ENCODE assay signal across 16 mouse cellular contexts in genomic region chr15:81921255-81921654, GRCm38 (mm10). TPM values are rescaled to one million over a fixed set of nuclear protein-coding genes. Genes with fewer than 3 reads are reported as not detected.
DNase-seq lines count a peak whose midpoint lies in the region; ATAC-seq and TF ChIP-seq lines count a peak whose summit lies in the region.
"Had no signal": no experiment of that assay in that cellular context is flagged by ENCODE, and none has a peak within 500 bp of the region (broad histone marks: within the 10 kb centered on the region; RNA-seq: fewer than 3 reads in every experiment).

No protein-coding gene starts in this region.

- no peak for TF ChIP-seq CTCF in layer of hippocampus, adult 2 months (conservative IDR thresholded peaks at IDR 0.05)
- no peak for TF ChIP-seq CTCF in CH12.LX (conservative IDR thresholded peaks at IDR 0.05 in 1 of 2, IDR thresholded peaks at IDR 0.05 in 1 of 2; ENCODE audit: low read depth in 2 of 2, low read length in 2 of 2)

- no peaks in the 10 kb centered on the region for H3K27me3 ChIP-seq in embryonic facial prominence, embryonic 12.5 days
- H3K27me3 ChIP-seq in embryonic facial prominence, embryonic 10.5 days (replicated peaks; ENCODE audit: low read depth, poor library complexity, severe bottlenecking), result no peaks in the 10 kb centered on the region
- H3K27me3 ChIP-seq in CH12.LX (replicated peaks), result no peaks in the 10 kb centered on the region
- H3K27me3 ChIP-seq in hindbrain, embryonic 16.5 days (replicated peaks; ENCODE audit: control insufficient read depth, insufficient read depth, low read length), result no peaks in the 10 kb centered on the region
- no peaks in the 10 kb centered on the region for H3K27me3 ChIP-seq in intestine, embryonic 15.5 days (replicated peaks)
- H3K27me3 ChIP-seq: embryonic facial prominence, embryonic 15.5 days had no signal

- no peaks in the 10 kb centered on the region for H3K9me3 ChIP-seq in embryonic facial prominence, embryonic 12.5 days
- no peaks in the 10 kb centered on the region for H3K9me3 ChIP-seq in embryonic facial prominence, embryonic 10.5 days
- H3K9me3 ChIP-seq in CH12.LX (replicated peaks; ENCODE audit: low read length), result no peaks in the 10 kb centered on the region
- no peaks in the 10 kb centered on the region for H3K9me3 ChIP-seq in hindbrain, embryonic 16.5 days (ENCODE audit: control insufficient read depth, low read length)
- no peaks in the 10 kb centered on the region for H3K9me3 ChIP-seq in intestine, embryonic 15.5 days
- H3K9me3 ChIP-seq: embryonic facial prominence, embryonic 15.5 days; G1E; heart, embryonic 10.5 days had no signal

- no peak for TF ChIP-seq POLR2A in CH12.LX (IDR thresholded peaks at IDR 0.05; ENCODE audit: low read depth, low read length)

- no peak for TF ChIP-seq RAD21 in CH12.LX (IDR thresholded peaks at IDR 0.05; ENCODE audit: low read depth, low read length)

- H3K27ac ChIP-seq in embryonic facial prominence, embryonic 12.5 days, result no peak overlapping the region
- H3K27ac ChIP-seq in embryonic facial prominence, embryonic 10.5 days (replicated peaks), result no peak overlapping the region
- peak overlapping the region; percentile 89 for H3K27ac ChIP-seq in layer of hippocampus, adult 2 months
- no peak overlapping the region for H3K27ac ChIP-seq in CH12.LX (ENCODE audit: insufficient read depth, low read depth)
- peak overlapping the region; percentile 67 for H3K27ac ChIP-seq in hindbrain, embryonic 16.5 days (ENCODE audit: low read depth, low read length)
- H3K27ac ChIP-seq in intestine, embryonic 15.5 days, result no peak overlapping the region
- H3K27ac ChIP-seq: embryonic facial prominence, embryonic 15.5 days; heart, embryonic 10.5 days; kidney, postnatal 0 days had no signal

- in situ Hi-C loops in CH12.LX (cut with MboI; ENCODE audit: low pct_ligation_motif_present, low pct_unique_long_range_greater_than_20kb, low sequenced_read_pairs), result loop anchor here (25.0 kb wide), 1 partner anchor 209 kb away; no protein-coding TSS in a partner anchor

- H3K4me1 ChIP-seq in embryonic facial prominence, embryonic 12.5 days, result peaks cover 11% of the 10 kb centered on the region
- H3K4me1 ChIP-seq in embryonic facial prominence, embryonic 10.5 days, result peaks cover 23% of the 10 kb centered on the region
- H3K4me1 ChIP-seq in CH12.LX (ENCODE audit: control insufficient read depth in 1 of 2, insufficient read depth in 2 of 2), result peaks cover 16 to 34% of the 10 kb centered on the region in 2 experiments
- peaks cover 34% of the 10 kb centered on the region for H3K4me1 ChIP-seq in hindbrain, embryonic 16.5 days (ENCODE audit: control insufficient read depth, insufficient read depth, low read depth, low read length)
- H3K4me1 ChIP-seq in intestine, embryonic 15.5 days (replicated peaks), result peaks cover 15% of the 10 kb centered on the region

- peaks cover 15% of the 10 kb centered on the region for H3K36me3 ChIP-seq in embryonic facial prominence, embryonic 12.5 days
- peaks cover 44% of the 10 kb centered on the region for H3K36me3 ChIP-seq in embryonic facial prominence, embryonic 10.5 days (replicated peaks)
- peaks cover 28 to 77% of the 10 kb centered on the region in 2 experiments for H3K36me3 ChIP-seq in CH12.LX (replicated peaks in 1 of 2; ENCODE audit: control insufficient read depth in 1 of 2, insufficient read depth in 1 of 2, low read length in 1 of 2)
- H3K36me3 ChIP-seq in hindbrain, embryonic 16.5 days (ENCODE audit: control insufficient read depth, insufficient read depth, low read length), result 0 out of 2 replicates have a peak, but pooled peaks cover 4% of the 10 kb centered on the region
- peaks cover 3% of the 10 kb centered on the region; the same call in 1 of the 2 replicates for H3K36me3 ChIP-seq in intestine, embryonic 15.5 days

- 72% methylated on average over 5 of the region's 5 CpGs for WGBS in embryonic facial prominence, embryonic 12.5 days
- 77% methylated on average over 5 of the region's 5 CpGs for WGBS in embryonic facial prominence, embryonic 10.5 days
- 59% methylated on average over 5 of the region's 5 CpGs for WGBS in hindbrain, embryonic 16.5 days
- WGBS in intestine, embryonic 15.5 days, result 58% methylated on average over 5 of the region's 5 CpGs

- 0 out of 2 replicates have a peak overlapping the region, but pooled peaks have one; percentile 1 for H3K9ac ChIP-seq in embryonic facial prominence, embryonic 12.5 days
- no peak overlapping the region for H3K9ac ChIP-seq in CH12.LX (ENCODE audit: insufficient read depth, low read depth)
- H3K9ac ChIP-seq in hindbrain, embryonic 16.5 days (ENCODE audit: low read depth, low read length), result no peak overlapping the region; the same call in 1 of the 2 replicates
- H3K9ac ChIP-seq in intestine, embryonic 15.5 days, result no peak overlapping the region
- H3K9ac ChIP-seq: embryonic facial prominence, embryonic 15.5 days; lung, embryonic 14.5 days had no signal

- H3K4me3 ChIP-seq in embryonic facial prominence, embryonic 12.5 days, result no peak overlapping the region
- H3K4me3 ChIP-seq in embryonic facial prominence, embryonic 10.5 days, result no peak overlapping the region
- H3K4me3 ChIP-seq in layer of hippocampus, adult 2 months, result no peak overlapping the region; the same call in 1 of the 2 replicates
- H3K4me3 ChIP-seq in CH12.LX (replicated peaks in 1 of 3; ENCODE audit: low read depth in 2 of 3, low read length in 2 of 3, poor library complexity in 1 of 3), result no peak overlapping the region
- H3K4me3 ChIP-seq in hindbrain, embryonic 16.5 days (ENCODE audit: low read length), result no peak overlapping the region
- no peak overlapping the region for H3K4me3 ChIP-seq in intestine, embryonic 15.5 days (replicated peaks)
- H3K4me3 ChIP-seq: embryonic facial prominence, embryonic 15.5 days; heart, embryonic 10.5 days had no signal

- no peak for ATAC-seq in embryonic facial prominence, embryonic 12.5 days (ENCODE audit: insufficient number of reproducible peaks, insufficient read depth, low FRiP score, low TSS enrichment)
- no peak for ATAC-seq in hindbrain, embryonic 16.5 days
- no peak for ATAC-seq in intestine, embryonic 15.5 days
- ATAC-seq: activated CD4-positive, CD25-positive, alpha-beta regulatory T cell, adult 4 months had no signal

- no peak overlapping the region for H3K4me2 ChIP-seq in embryonic facial prominence, embryonic 12.5 days (replicated peaks)
- H3K4me2 ChIP-seq in CH12.LX (ENCODE audit: insufficient read depth, low read depth, poor library complexity, severe bottlenecking), result no peak overlapping the region
- no peak overlapping the region for H3K4me2 ChIP-seq in hindbrain, embryonic 16.5 days (ENCODE audit: low read length)
- no peak overlapping the region for H3K4me2 ChIP-seq in intestine, embryonic 15.5 days (replicated peaks)
- H3K4me2 ChIP-seq: embryonic facial prominence, embryonic 15.5 days; lung, embryonic 14.5 days had no signal

- no peak for TF ChIP-seq EP300 in CH12.LX (IDR thresholded peaks at IDR 0.05; ENCODE audit: low read length)

- H3K79me2 ChIP-seq in CH12.LX (replicated peaks; ENCODE audit: control insufficient read depth, extremely low read depth, insufficient read depth, poor library complexity, severe bottlenecking), result peaks cover 27% of the 10 kb centered on the region

- no peak for DNase-seq in embryonic facial prominence, embryonic 10.5 days (ENCODE audit: low spot score)
- no peak for DNase-seq in layer of hippocampus, adult 2 months (ENCODE audit: low spot score in 2 of 2)
- no peak for DNase-seq in layer of hippocampus, postnatal 14 days (ENCODE audit: low spot score in 2 of 2)
- no peak for DNase-seq in CH12.LX (ENCODE audit: extremely low read depth)
- DNase-seq in gastrocnemius, postnatal 4 days (ENCODE audit: low spot score in 2 of 2), result no peak
- DNase-seq: lung, embryonic 14.5 days; thymus, postnatal 25 days had no signal

- dilution Hi-C loops in CH12.LX (cut with MboI; ENCODE audit: extremely low pct_ligation_motif_present, extremely low pct_unique_long_range_greater_than_20kb, low sequenced_read_pairs), result no loop called here

RNA-seq across cellular contexts. Expression of gene Polr3h, which starts 4.8 kb away (rescaled TPM):
- polyA plus RNA-seq in embryonic facial prominence, embryonic 12.5 days (2016; fragmentation: Nextera tagmentation; extraction: Ambion mirVana), result 59.3 and 61.3 TPM in 2 replicates
- polyA plus RNA-seq in embryonic facial prominence, embryonic 10.5 days (2016; fragmentation: Nextera tagmentation; extraction: Ambion mirVana), result 74.3 and 84.5 TPM in 2 replicates
- total RNA-seq in layer of hippocampus, adult 2 months (2021), result 10 to 100 TPM; 44.8 to 51.4 TPM
- 10 to 100 TPM; 52.8 to 54.7 TPM for total RNA-seq in layer of hippocampus, postnatal 14 days (2021)
- total RNA-seq in CH12.LX (2012; rRNA removed), result 59.3 and 64.9 TPM in 2 replicates
- 40.5 and 40.7 TPM in 2 replicates for total RNA-seq in CH12.LX (2014; rRNA removed)
- polyA plus RNA-seq in CH12.LX (2012; ENCODE audit: insufficient read length, low read depth), result 153 and 224 TPM in 2 replicates
- polyA plus RNA-seq in hindbrain, embryonic 16.5 days (2015; fragmentation: Nextera tagmentation; extraction: Ambion mirVana), result 88.2 and 105 TPM in 2 replicates
- 65.5 and 80.4 TPM in 2 replicates for polyA plus RNA-seq in intestine, embryonic 15.5 days (2015; fragmentation: Nextera tagmentation; extraction: Ambion mirVana)
- 10 to 100 TPM; 14.1 to 16.5 TPM for total RNA-seq in gastrocnemius, postnatal 4 days (2021)

RNA-seq across cellular contexts. Expression of gene Csdc2, which starts 15.3 kb away (rescaled TPM):
- polyA plus RNA-seq in embryonic facial prominence, embryonic 12.5 days (2016; fragmentation: Nextera tagmentation; extraction: Ambion mirVana), result 12.8 and 15.9 TPM in 2 replicates
- 8.1 and 8.5 TPM in 2 replicates for polyA plus RNA-seq in embryonic facial prominence, embryonic 10.5 days (2016; fragmentation: Nextera tagmentation; extraction: Ambion mirVana)
- total RNA-seq in layer of hippocampus, adult 2 months (2021), result 10 to 100 TPM; 75.2 to 81.8 TPM
- 100 to 1,000 TPM; 131 to 136 TPM for total RNA-seq in layer of hippocampus, postnatal 14 days (2021)
- total RNA-seq in CH12.LX (2012; rRNA removed) (0.08 and 0.13 TPM in 2 replicates), CH12.LX (2014; rRNA removed) (not detected in 2 replicates)
- 0.43 and 0.45 TPM in 2 replicates for polyA plus RNA-seq in CH12.LX (2012; ENCODE audit: insufficient read length, low read depth)
- polyA plus RNA-seq in hindbrain, embryonic 16.5 days (2015; fragmentation: Nextera tagmentation; extraction: Ambion mirVana), result 287 and 292 TPM in 2 replicates
- polyA plus RNA-seq in intestine, embryonic 15.5 days (2015; fragmentation: Nextera tagmentation; extraction: Ambion mirVana), result 11.7 and 12.9 TPM in 2 replicates
- total RNA-seq in gastrocnemius, postnatal 4 days (2021), result 1 to 10 TPM; 9.1 to 9.4 TPM
- total RNA-seq: G1E; hematopoietic stem cell, adult 5-6 weeks had no signal
- polyA plus RNA-seq: activated CD4-positive, CD25-positive, alpha-beta regulatory T cell, adult 4 months; G1E had no signal

RNA-seq across cellular contexts. Expression of gene Pmm1, which starts 39.5 kb away (rescaled TPM):
- polyA plus RNA-seq in embryonic facial prominence, embryonic 12.5 days (2016; fragmentation: Nextera tagmentation; extraction: Ambion mirVana), result 25.5 and 26.0 TPM in 2 replicates
- 21.9 and 26.9 TPM in 2 replicates for polyA plus RNA-seq in embryonic facial prominence, embryonic 10.5 days (2016; fragmentation: Nextera tagmentation; extraction: Ambion mirVana)
- total RNA-seq in layer of hippocampus, adult 2 months (2021), result 100 to 1,000 TPM; 214 to 224 TPM
- total RNA-seq in layer of hippocampus, postnatal 14 days (2021), result 100 to 1,000 TPM; 188 to 201 TPM
- total RNA-seq in CH12.LX (2012; rRNA removed), result 120 and 128 TPM in 2 replicates
- total RNA-seq in CH12.LX (2014; rRNA removed), result 48.3 and 51.8 TPM in 2 replicates
- 140 and 153 TPM in 2 replicates for polyA plus RNA-seq in CH12.LX (2012; ENCODE audit: insufficient read length, low read depth)
- polyA plus RNA-seq in hindbrain, embryonic 16.5 days (2015; fragmentation: Nextera tagmentation; extraction: Ambion mirVana), result 122 and 142 TPM in 2 replicates
- 22.5 and 23.2 TPM in 2 replicates for polyA plus RNA-seq in intestine, embryonic 15.5 days (2015; fragmentation: Nextera tagmentation; extraction: Ambion mirVana)
- total RNA-seq in gastrocnemius, postnatal 4 days (2021), result 10 to 100 TPM; 20.3 to 21.6 TPM

RNA-seq across cellular contexts. Expression of gene Aco2, which starts 49.1 kb away (rescaled TPM):
- 146 and 155 TPM in 2 replicates for polyA plus RNA-seq in embryonic facial prominence, embryonic 12.5 days (2016; fragmentation: Nextera tagmentation; extraction: Ambion mirVana)
- 153 TPM in 2 replicates for polyA plus RNA-seq in embryonic facial prominence, embryonic 10.5 days (2016; fragmentation: Nextera tagmentation; extraction: Ambion mirVana)
- 100 to 1,000 TPM; 442 to 446 TPM for total RNA-seq in layer of hippocampus, adult 2 months (2021)
- 100 to 1,000 TPM; 481 to 503 TPM for total RNA-seq in layer of hippocampus, postnatal 14 days (2021)
- total RNA-seq in CH12.LX (2012; rRNA removed) (177 and 190 TPM in 2 replicates), CH12.LX (2014; rRNA removed) (150 and 161 TPM in 2 replicates)
- 205 and 222 TPM in 2 replicates for polyA plus RNA-seq in CH12.LX (2012; ENCODE audit: insufficient read length, low read depth)
- polyA plus RNA-seq in hindbrain, embryonic 16.5 days (2015; fragmentation: Nextera tagmentation; extraction: Ambion mirVana), result 333 and 346 TPM in 2 replicates
- polyA plus RNA-seq in intestine, embryonic 15.5 days (2015; fragmentation: Nextera tagmentation; extraction: Ambion mirVana), result 227 and 239 TPM in 2 replicates
- total RNA-seq in gastrocnemius, postnatal 4 days (2021), result 100 to 1,000 TPM; 650 to 720 TPM

RNA-seq across cellular contexts. Expression of gene Phf5a, which starts 49.5 kb away (rescaled TPM):
- polyA plus RNA-seq in embryonic facial prominence, embryonic 12.5 days (2016; fragmentation: Nextera tagmentation; extraction: Ambion mirVana), result 145 and 163 TPM in 2 replicates
- 260 and 267 TPM in 2 replicates for polyA plus RNA-seq in embryonic facial prominence, embryonic 10.5 days (2016; fragmentation: Nextera tagmentation; extraction: Ambion mirVana)
- total RNA-seq in layer of hippocampus, adult 2 months (2021), result 10 to 100 TPM; 33.0 to 36.8 TPM
- 10 to 100 TPM; 31.0 to 39.0 TPM for total RNA-seq in layer of hippocampus, postnatal 14 days (2021)
- total RNA-seq in CH12.LX (2012; rRNA removed) (86.3 and 126 TPM in 2 replicates), CH12.LX (2014; rRNA removed) (116 and 137 TPM in 2 replicates)
- 177 and 228 TPM in 2 replicates for polyA plus RNA-seq in CH12.LX (2012; ENCODE audit: insufficient read length, low read depth)
- polyA plus RNA-seq in hindbrain, embryonic 16.5 days (2015; fragmentation: Nextera tagmentation; extraction: Ambion mirVana), result 118 and 122 TPM in 2 replicates
- 120 and 152 TPM in 2 replicates for polyA plus RNA-seq in intestine, embryonic 15.5 days (2015; fragmentation: Nextera tagmentation; extraction: Ambion mirVana)
- 10 to 100 TPM; 48.9 to 55.8 TPM for total RNA-seq in gastrocnemius, postnatal 4 days (2021)

Comparison
In these comparisons a context has a peak if more than half of its experiments do, and no peak if none do; other contexts are left out.
1. H3K27ac ChIP-seq: peak in layer of hippocampus, adult 2 months (single experiment) and hindbrain, embryonic 16.5 days (single experiment); none in embryonic facial prominence, embryonic 12.5 days (single experiment), embryonic facial prominence, embryonic 10.5 days (single experiment), CH12.LX (single experiment) and intestine, embryonic 15.5 days (single experiment).
2. RNA of gene Csdc2, which starts 15.3 kb away (polyA plus RNA-seq): 287 to 292 TPM in hindbrain, embryonic 16.5 days; 12.8 to 15.9 TPM in embryonic facial prominence, embryonic 12.5 days, 11.7 to 12.9 TPM in intestine, embryonic 15.5 days, 8.1 to 8.5 TPM in embryonic facial prominence, embryonic 10.5 days and 0.43 to 0.45 TPM in CH12.LX; every median in the first group is over 10 times any median in the second.